Mouse (Mus musculus): ENCODE data around the gene Msx3. TPM values are rescaled to one million over a fixed set of nuclear protein-coding genes. Genes with fewer than 3 reads are reported as not detected.

Msx3 gene
- 16.5 and 28.5 TPM in 2 replicates for polyA plus RNA-seq (2015; fragmentation: Nextera tagmentation; extraction: Ambion mirVana)

DNA sequence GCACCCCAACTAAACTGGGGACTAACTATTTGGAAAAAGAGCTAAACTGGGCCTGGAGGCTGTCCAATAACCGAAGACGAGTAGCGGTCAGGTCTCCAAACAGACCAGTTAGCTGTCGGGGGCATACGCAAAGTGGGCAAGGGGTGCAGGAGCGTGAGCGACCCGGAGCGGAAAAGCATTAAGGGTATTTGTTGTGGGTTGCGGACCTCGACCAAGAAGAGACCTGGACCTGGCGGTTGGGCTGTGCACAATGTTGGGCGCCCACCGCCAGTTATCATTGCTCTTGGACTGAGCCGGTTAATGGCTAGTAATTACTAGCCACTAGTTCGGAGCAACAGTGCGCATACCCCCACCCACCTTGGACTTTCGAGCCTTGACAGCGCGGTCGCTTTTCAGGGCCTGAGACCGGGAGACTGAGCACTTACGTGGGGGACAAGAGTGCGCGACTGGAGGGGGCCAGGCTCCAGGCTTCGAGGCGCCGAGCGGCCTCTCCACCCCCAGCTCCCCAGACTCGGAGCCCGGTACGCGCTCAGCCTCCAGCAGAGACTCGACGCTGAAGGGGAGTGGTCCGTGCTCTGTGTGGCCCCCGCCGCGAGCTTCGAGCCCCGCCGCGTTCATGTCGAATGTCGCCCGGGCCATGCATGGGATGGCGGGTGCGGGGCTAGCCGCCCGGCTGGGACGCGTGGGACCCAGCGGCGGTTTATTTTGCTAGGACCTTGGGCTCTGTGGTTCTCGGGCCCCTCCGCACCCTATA, at the start of gene Msx3:
Gene Msx3, minus strand, starts transcription at position 729 of the 754 bp plus-strand sequence.
- under 1% methylated on average over 55 of the region's 56 CpGs for WGBS
- ATAC-seq (ENCODE audit: low FRiP score) = peak; percentile 38
- Histone ChIP-seq H3K9ac (peak within 1 kb of the TSS; percentile 74), H3K4me3 (peak within 1 kb of the TSS; percentile 56), H3K9me3 (no peaks in the 10 kb centered on the region), H3K4me2 (peak within 1 kb of the TSS; percentile 75), H3K4me1 (replicated peaks) (peaks cover 47% of the 10 kb centered on the region), H3K36me3 (no peaks in the 10 kb centered on the region), H3K27me3 (peaks cover 85% of the 10 kb centered on the region), H3K27ac (peak within 1 kb of the TSS; percentile 71)

DNA sequence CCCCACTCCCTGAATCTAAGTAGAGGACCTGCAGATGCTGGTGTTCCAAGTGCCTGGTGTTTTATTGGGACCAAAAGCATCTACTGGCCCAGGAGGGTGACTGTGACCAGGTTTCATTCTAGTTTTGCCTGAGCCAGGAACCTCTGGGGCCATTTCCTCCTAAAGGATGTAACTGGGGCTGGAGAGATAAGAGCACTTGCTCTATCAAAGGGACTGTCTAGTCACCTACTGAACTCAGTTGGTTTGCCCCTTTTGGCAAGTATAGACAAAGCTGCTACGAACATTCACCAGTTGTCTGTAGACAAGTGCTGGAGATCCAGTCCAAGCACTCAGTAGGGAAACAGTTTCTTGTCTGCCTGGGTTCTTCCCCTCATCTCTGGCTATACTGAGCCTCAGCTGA, 49.6 kb upstream of the Msx3 start:
- no peaks in the 10 kb centered on the region for H3K9me3 ChIP-seq
- H3K4me2 ChIP-seq = no peak overlapping the region
- peaks cover 5% of the 10 kb centered on the region for H3K36me3 ChIP-seq
- WGBS = 97% methylated on average over 1 of the region's 1 CpGs
- no peak overlapping the region for H3K9ac ChIP-seq
- no peaks in the 10 kb centered on the region; the same call in 1 of the 2 replicates for H3K27me3 ChIP-seq
- peaks cover 20% of the 10 kb centered on the region for H3K4me1 ChIP-seq (replicated peaks)
- no peak overlapping the region for H3K27ac ChIP-seq
- ATAC-seq (ENCODE audit: low FRiP score) = no peak
- no peak overlapping the region for H3K4me3 ChIP-seq

- H3K4me1 ChIP-seq (replicated peaks) = peaks cover under 1% of the 10 kb centered on the region; the same call in 1 of the 2 replicates
- no peak overlapping the region for H3K4me2 ChIP-seq
- H3K9ac ChIP-seq = no peak overlapping the region
- no peak for ATAC-seq (ENCODE audit: low FRiP score)
- no peaks in the 10 kb centered on the region; the same call in 1 of the 2 replicates for H3K27me3 ChIP-seq
- H3K27ac ChIP-seq = no peak overlapping the region
- H3K4me3 ChIP-seq = no peak overlapping the region
- H3K36me3 ChIP-seq = peaks cover 5% of the 10 kb centered on the region
- no peaks in the 10 kb centered on the region; the same call in 1 of the 2 replicates for H3K9me3 ChIP-seq
Observed at GRCm38 (mm10) chr7:140096055-140096454, 47.2 kb upstream of the Msx3 start.

- H3K4me2 ChIP-seq = no peak overlapping the region
- H3K36me3 ChIP-seq = peaks cover 5% of the 10 kb centered on the region
- H3K4me1 ChIP-seq (replicated peaks) = no peaks in the 10 kb centered on the region
- H3K9ac ChIP-seq = no peak overlapping the region
- H3K27ac ChIP-seq = no peak overlapping the region
- no peaks in the 10 kb centered on the region; the same call in 1 of the 2 replicates for H3K9me3 ChIP-seq
- ATAC-seq (ENCODE audit: low FRiP score) = 0 out of 2 replicates have a peak, but pooled peaks have one; percentile 24
- WGBS = 53% methylated on average over 1 of the region's 1 CpGs
- no peaks in the 10 kb centered on the region for H3K27me3 ChIP-seq
- H3K4me3 ChIP-seq = no peak overlapping the region
Observed at GRCm38 (mm10) chr7:140095556-140095955, 46.7 kb upstream of the Msx3 start.

DNA sequence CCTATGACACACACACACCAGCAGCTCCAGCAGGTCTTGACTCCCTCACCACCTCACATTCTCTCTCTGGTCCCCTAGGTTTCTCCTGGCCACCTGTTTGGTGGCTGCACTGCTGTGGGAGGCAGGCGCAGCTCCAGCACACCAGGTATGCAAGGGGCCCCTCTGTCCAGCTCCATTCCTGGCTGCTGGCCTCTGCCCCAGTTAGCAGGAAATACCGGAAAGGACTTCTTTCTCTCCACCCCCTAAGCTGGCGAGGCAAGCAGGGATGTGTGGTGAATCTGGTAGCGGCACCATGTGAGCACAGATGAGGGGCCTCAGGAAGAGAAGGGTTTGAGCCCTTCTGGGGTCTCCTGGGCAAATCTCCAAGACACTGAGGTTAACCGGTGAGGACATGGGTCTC, 46.1 kb upstream of the Msx3 start:
- H3K36me3 ChIP-seq = peaks cover 5% of the 10 kb centered on the region
- no peaks in the 10 kb centered on the region for H3K27me3 ChIP-seq
- no peaks in the 10 kb centered on the region; the same call in 1 of the 2 replicates for H3K9me3 ChIP-seq
- H3K4me2 ChIP-seq = no peak overlapping the region
- WGBS = 75% methylated on average over 5 of the region's 5 CpGs
- no peak for ATAC-seq (ENCODE audit: low FRiP score)
- no peak overlapping the region for H3K9ac ChIP-seq
- no peaks in the 10 kb centered on the region for H3K4me1 ChIP-seq (replicated peaks)
- H3K4me3 ChIP-seq = no peak overlapping the region
- no peak overlapping the region for H3K27ac ChIP-seq

GRCm38 (mm10) chr7:140092924-140093528, 44.1 kb upstream of the Msx3 start, which contains the start of gene Prap1:
Gene Prap1 (plus strand): TSS chr7:140093395.
- no peak within 1 kb of the TSS for H3K4me3 ChIP-seq
- no peaks in the 10 kb centered on the region for H3K4me1 ChIP-seq (replicated peaks)
- no peaks in the 10 kb centered on the region for H3K27me3 ChIP-seq
- H3K9me3 ChIP-seq = no peaks in the 10 kb centered on the region; the same call in 1 of the 2 replicates
- H3K4me2 ChIP-seq = no peak within 1 kb of the TSS
- H3K27ac ChIP-seq = no peak within 1 kb of the TSS
- 81% methylated on average over 5 of the region's 5 CpGs for WGBS
- ATAC-seq (ENCODE audit: low FRiP score) = no peak
- H3K36me3 ChIP-seq = peaks cover 4% of the 10 kb centered on the region
- no peak within 1 kb of the TSS for H3K9ac ChIP-seq

GRCm38 (mm10) chr7:140090601-140091000, 41.7 kb upstream of the Msx3 start:
- H3K4me2 ChIP-seq = no peak overlapping the region
- no peak for ATAC-seq (ENCODE audit: low FRiP score)
- H3K9me3 ChIP-seq = no peaks in the 10 kb centered on the region; the same call in 1 of the 2 replicates
- H3K27ac ChIP-seq = no peak overlapping the region
- H3K9ac ChIP-seq = no peak overlapping the region
- H3K36me3 ChIP-seq = no peaks in the 10 kb centered on the region
- WGBS = 81% methylated on average over 10 of the region's 10 CpGs
- no peak overlapping the region for H3K4me3 ChIP-seq
- no peaks in the 10 kb centered on the region for H3K27me3 ChIP-seq
- H3K4me1 ChIP-seq (replicated peaks) = no peaks in the 10 kb centered on the region

- Histone ChIP-seq H3K9me3 (no peaks in the 10 kb centered on the region), H3K27me3 (peaks cover 6% of the 10 kb centered on the region), H3K27ac (peak within 1 kb of the TSS; percentile 94), H3K4me1 (replicated peaks) (peaks cover 36% of the 10 kb centered on the region), H3K9ac (peak within 1 kb of the TSS; percentile 83), H3K4me3 (peak within 1 kb of the TSS; percentile 47), H3K36me3 (no peaks in the 10 kb centered on the region), H3K4me2 (peak within 1 kb of the TSS; percentile 79)
- peak; percentile 90 for ATAC-seq (ENCODE audit: low FRiP score)
- 6% methylated on average over 18 of the region's 18 CpGs for WGBS
Observed at GRCm38 (mm10) chr7:140082242-140082678, 33.4 kb upstream of the Msx3 start, which contains the start of gene Caly. Gene Caly (minus strand): TSS chr7:140082548.

DNA sequence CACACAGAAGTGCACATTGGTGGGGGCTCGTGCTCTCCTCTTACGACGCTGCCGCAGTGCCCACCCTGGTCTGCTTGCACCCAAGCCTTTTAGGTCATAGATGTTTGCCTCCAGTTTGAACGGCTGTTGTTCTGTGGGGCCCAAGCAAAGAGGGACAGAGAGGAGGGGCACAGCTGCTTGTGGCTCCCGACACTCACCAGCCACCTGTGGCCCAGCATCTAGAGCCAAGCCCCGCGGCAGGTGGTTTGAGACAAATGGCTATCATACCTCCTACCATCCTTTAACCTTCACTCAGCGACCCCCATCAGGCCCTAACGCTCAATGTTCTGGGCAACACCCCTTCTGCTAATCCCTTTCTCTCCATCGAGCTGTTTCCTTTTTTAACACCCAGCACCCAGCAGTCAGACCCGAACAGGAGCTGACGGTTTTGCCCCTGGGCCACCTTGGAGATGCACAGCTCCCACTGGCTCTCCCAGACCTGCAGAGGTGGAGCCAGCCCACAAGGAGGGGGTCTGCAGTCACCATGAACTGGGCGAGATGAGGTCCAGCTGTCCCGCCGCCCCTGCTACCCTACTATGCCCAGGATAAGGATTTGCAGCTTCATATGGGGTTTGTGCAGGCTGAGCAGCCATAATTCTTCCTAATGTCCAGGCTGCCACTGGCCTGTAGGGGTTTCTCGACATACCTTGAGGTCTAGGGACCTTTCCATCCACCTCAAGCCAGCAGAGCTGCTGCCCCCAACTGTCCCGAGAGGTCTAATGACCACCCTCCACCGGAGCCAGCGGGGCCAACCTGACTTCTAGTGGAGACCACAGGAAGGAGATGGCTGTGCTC, 32.7 kb upstream of the Msx3 start:
- Histone ChIP-seq H3K9me3 (no peaks in the 10 kb centered on the region), H3K4me2 (peak overlapping the region; percentile 79), H3K27me3 (peaks cover 6% of the 10 kb centered on the region), H3K4me3 (peak overlapping the region; percentile 47), H3K27ac (peak overlapping the region; percentile 94), H3K36me3 (no peaks in the 10 kb centered on the region), H3K4me1 (replicated peaks) (peaks cover 36% of the 10 kb centered on the region), H3K9ac (peak overlapping the region; percentile 83)
- WGBS = 13% methylated on average over 20 of the region's 20 CpGs
- ATAC-seq (ENCODE audit: low FRiP score) = peak; percentile 23

DNA sequence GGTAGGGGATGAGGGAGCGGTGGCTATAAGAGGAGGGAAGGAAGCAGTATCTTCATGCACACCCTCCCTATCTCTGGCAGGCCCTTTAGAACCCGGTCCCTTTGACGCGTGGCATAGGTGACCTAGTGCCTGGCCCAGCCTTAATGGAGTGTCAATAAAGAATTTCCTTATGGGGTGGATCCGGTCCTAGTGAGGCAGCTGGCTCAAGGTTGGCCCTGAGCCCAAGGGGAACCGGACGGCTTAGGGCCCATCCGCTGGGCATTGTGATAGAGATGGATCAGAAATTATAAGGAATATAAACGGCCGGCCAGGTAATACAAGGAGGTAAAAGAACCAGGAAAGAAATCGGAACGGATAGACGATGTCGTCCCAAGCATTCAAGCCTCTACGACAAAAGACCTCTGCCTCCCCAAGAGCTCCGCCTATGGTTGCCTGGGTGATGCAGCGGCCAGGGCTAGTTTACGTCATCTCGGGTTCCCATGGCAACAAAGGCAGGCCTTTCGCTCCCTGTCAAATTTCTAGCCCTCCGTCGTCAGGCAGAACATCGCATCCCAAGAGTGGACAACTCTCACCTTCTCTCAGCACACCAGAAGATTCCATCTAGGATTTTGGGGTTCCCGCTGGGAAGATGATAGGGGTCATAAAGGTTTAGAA, 31.7 kb upstream of the Msx3 start:
- WGBS = 2% methylated on average over 24 of the region's 24 CpGs
- Histone ChIP-seq H3K9ac (peak overlapping the region; percentile 83), H3K27ac (peak overlapping the region; percentile 94), H3K27me3 (peaks cover 6% of the 10 kb centered on the region), H3K4me2 (peak overlapping the region; percentile 79), H3K36me3 (no peaks in the 10 kb centered on the region), H3K4me1 (replicated peaks) (peaks cover 36% of the 10 kb centered on the region), H3K4me3 (peak overlapping the region; percentile 47), H3K9me3 (no peaks in the 10 kb centered on the region)
- peak; percentile 71 for ATAC-seq (ENCODE audit: low FRiP score)

DNA sequence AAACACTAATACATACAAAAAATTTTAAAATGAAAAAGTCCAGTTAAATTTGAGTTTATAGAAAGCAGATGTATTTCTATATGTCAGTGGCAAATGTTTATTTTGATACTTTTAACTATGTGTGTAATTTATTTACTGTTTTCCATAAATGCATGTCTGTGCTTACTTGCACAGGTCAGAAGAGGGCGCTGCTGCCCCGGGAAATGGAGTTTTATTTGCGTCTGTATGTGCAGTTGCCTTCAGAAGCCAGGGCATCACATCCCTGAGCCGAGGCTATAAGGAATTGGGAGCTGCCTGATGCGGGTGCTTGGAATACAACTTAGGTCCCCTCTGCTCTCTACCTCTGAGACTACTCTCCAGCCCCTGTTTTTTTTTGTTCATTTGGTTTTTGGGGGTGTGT, 29.8 kb upstream of the Msx3 start:
- no peak overlapping the region for H3K9ac ChIP-seq
- H3K27me3 ChIP-seq = peaks cover 6% of the 10 kb centered on the region
- H3K36me3 ChIP-seq = peaks cover 4% of the 10 kb centered on the region
- peak overlapping the region; percentile 94; the same call in 1 of the 2 replicates for H3K27ac ChIP-seq
- H3K4me3 ChIP-seq = no peak overlapping the region
- H3K9me3 ChIP-seq = no peaks in the 10 kb centered on the region
- no peak for ATAC-seq (ENCODE audit: low FRiP score)
- H3K4me1 ChIP-seq (replicated peaks) = peaks cover 36% of the 10 kb centered on the region
- H3K4me2 ChIP-seq = no peak overlapping the region
- 6% methylated on average over 5 of the region's 5 CpGs for WGBS

Measured in hindbrain, embryonic 13.5 days (tissue).